Mouse (Mus musculus): ENCODE measurements around the gene Fam19a1. TPM values are rescaled to one million over a fixed set of nuclear protein-coding genes. Genes with fewer than 3 reads are reported as not detected.

The Fam19a1 gene
- polyA plus RNA-seq, 1 experiment from 2014 or later, result 1.1 TPM

GRCm38 (mm10) chr6:96624196-96624595, 511.2 kb downstream of the Fam19a1 start:
- H3K4me1 ChIP-seq (ENCODE audit: control insufficient read depth, insufficient read depth, low read length), result no peaks in the 10 kb centered on the region
- H3K9ac ChIP-seq (ENCODE audit: low read length), result no peak overlapping the region
- H3K27ac ChIP-seq (ENCODE audit: low read depth, low read length), result no peak overlapping the region
- H3K9me3 ChIP-seq (ENCODE audit: control insufficient read depth, low read length), result no peaks in the 10 kb centered on the region
- no peaks in the 10 kb centered on the region for H3K36me3 ChIP-seq (ENCODE audit: control insufficient read depth, insufficient read depth, low read length)
- no peak overlapping the region for H3K4me3 ChIP-seq (ENCODE audit: low read depth, low read length)
- WGBS, result 83% methylated on average over 1 of the region's 1 CpGs
- no peak for DNase-seq (ENCODE audit: low spot score, missing footprints)
- no peak overlapping the region for H3K4me2 ChIP-seq
- ATAC-seq (ENCODE audit: low FRiP score), result no peak
- H3K27me3 ChIP-seq (ENCODE audit: control insufficient read depth, insufficient read depth, low read length), result no peaks in the 10 kb centered on the region

GRCm38 (mm10) chr6:96631518-96631917, 518.6 kb downstream of the Fam19a1 start:
- Histone ChIP-seq H3K27ac (ENCODE audit: low read depth, low read length) (no peak overlapping the region), H3K27me3 (ENCODE audit: control insufficient read depth, insufficient read depth, low read length) (no peaks in the 10 kb centered on the region), H3K4me1 (ENCODE audit: control insufficient read depth, insufficient read depth, low read length) (no peaks in the 10 kb centered on the region; the same call in 1 of the 2 replicates), H3K9me3 (ENCODE audit: control insufficient read depth, low read length) (no peaks in the 10 kb centered on the region), H3K9ac (ENCODE audit: low read length) (no peak overlapping the region), H3K4me2 (no peak overlapping the region), H3K4me3 (ENCODE audit: low read depth, low read length) (no peak overlapping the region), H3K36me3 (ENCODE audit: control insufficient read depth, insufficient read depth, low read length) (no peaks in the 10 kb centered on the region)
- ATAC-seq (ENCODE audit: low FRiP score) (peak; percentile 83), DNase-seq (ENCODE audit: low spot score, missing footprints) (peak; percentile 85)
- 77% methylated on average over 6 of the region's 6 CpGs for WGBS

DNA sequence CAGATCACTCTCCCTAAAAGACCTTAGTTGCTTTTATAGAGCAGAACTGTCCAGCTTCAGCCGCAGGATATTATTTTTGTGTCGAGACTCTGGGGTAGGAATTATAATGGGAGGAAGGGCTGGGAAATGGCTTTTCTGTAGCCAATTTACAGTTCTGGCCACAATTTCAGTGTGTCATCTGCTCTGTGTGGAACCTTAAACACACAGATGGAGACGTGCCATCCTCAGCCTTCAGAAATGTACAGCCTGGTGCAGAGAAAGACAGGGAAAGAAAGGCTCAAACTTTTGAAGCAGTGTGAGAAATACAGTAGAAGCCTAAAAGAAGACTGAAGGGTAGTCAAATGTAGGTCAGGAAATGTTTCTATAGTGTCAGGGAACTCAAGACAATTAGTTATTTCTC, 519.3 kb downstream of the Fam19a1 start:
- Histone ChIP-seq H3K4me1 (ENCODE audit: control insufficient read depth, insufficient read depth, low read length) (no peaks in the 10 kb centered on the region; the same call in 1 of the 2 replicates), H3K4me2 (no peak overlapping the region), H3K9me3 (ENCODE audit: control insufficient read depth, low read length) (no peaks in the 10 kb centered on the region), H3K36me3 (ENCODE audit: control insufficient read depth, insufficient read depth, low read length) (no peaks in the 10 kb centered on the region), H3K4me3 (ENCODE audit: low read depth, low read length) (no peak overlapping the region), H3K27ac (ENCODE audit: low read depth, low read length) (no peak overlapping the region), H3K27me3 (ENCODE audit: control insufficient read depth, insufficient read depth, low read length) (no peaks in the 10 kb centered on the region), H3K9ac (ENCODE audit: low read length) (no peak overlapping the region)
- WGBS, result 93% methylated on average over 3 of the region's 3 CpGs
- DNase-seq (ENCODE audit: low spot score, missing footprints), result no peak
- ATAC-seq (ENCODE audit: low FRiP score), result no peak

DNA sequence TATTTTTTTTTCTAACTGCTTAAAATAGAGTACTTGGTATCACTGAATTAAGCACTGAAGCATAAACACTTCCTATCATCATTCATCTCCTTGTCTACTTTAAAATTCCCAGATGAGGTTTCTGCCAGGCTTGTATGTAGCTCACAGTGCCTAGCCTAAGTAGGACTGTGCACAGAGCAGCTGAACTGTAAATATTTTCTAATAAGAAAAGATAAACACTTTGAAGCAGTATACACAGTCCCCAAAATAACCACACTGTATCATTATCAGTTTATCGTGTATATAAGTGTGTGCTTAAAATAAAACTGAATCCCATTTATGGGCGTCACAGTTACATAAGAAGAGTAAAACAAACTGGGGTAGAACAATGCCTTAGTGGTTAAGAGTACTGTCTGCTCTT, 522.7 kb downstream of the Fam19a1 start:
- no peak overlapping the region for H3K4me2 ChIP-seq
- 84% methylated on average over 2 of the region's 2 CpGs for WGBS
- no peaks in the 10 kb centered on the region for H3K9me3 ChIP-seq (ENCODE audit: control insufficient read depth, low read length)
- no peaks in the 10 kb centered on the region for H3K27me3 ChIP-seq (ENCODE audit: control insufficient read depth, insufficient read depth, low read length)
- no peak for DNase-seq (ENCODE audit: low spot score, missing footprints)
- no peaks in the 10 kb centered on the region; the same call in 1 of the 2 replicates for H3K4me1 ChIP-seq (ENCODE audit: control insufficient read depth, insufficient read depth, low read length)
- no peak overlapping the region for H3K4me3 ChIP-seq (ENCODE audit: low read depth, low read length)
- H3K27ac ChIP-seq (ENCODE audit: low read depth, low read length), result no peak overlapping the region
- ATAC-seq (ENCODE audit: low FRiP score), result no peak
- H3K9ac ChIP-seq (ENCODE audit: low read length), result no peak overlapping the region
- no peaks in the 10 kb centered on the region for H3K36me3 ChIP-seq (ENCODE audit: control insufficient read depth, insufficient read depth, low read length)

- H3K4me3 ChIP-seq (ENCODE audit: low read depth, low read length), result no peak overlapping the region
- no peaks in the 10 kb centered on the region for H3K4me1 ChIP-seq (ENCODE audit: control insufficient read depth, insufficient read depth, low read length)
- no peaks in the 10 kb centered on the region for H3K27me3 ChIP-seq (ENCODE audit: control insufficient read depth, insufficient read depth, low read length)
- 87% methylated on average over 2 of the region's 2 CpGs for WGBS
- no peak for DNase-seq (ENCODE audit: low spot score, missing footprints)
- H3K36me3 ChIP-seq (ENCODE audit: control insufficient read depth, insufficient read depth, low read length), result no peaks in the 10 kb centered on the region
- no peaks in the 10 kb centered on the region for H3K9me3 ChIP-seq (ENCODE audit: control insufficient read depth, low read length)
- H3K9ac ChIP-seq (ENCODE audit: low read length), result no peak overlapping the region
- ATAC-seq (ENCODE audit: low FRiP score), result no peak
- H3K4me2 ChIP-seq, result no peak overlapping the region
- H3K27ac ChIP-seq (ENCODE audit: low read depth, low read length), result no peak overlapping the region
These were observed 535.8 kb downstream of the Fam19a1 start for GRCm38 (mm10) chr6:96648742-96649141.

GRCm38 (mm10) chr6:96649267-96649666, 536.3 kb downstream of the Fam19a1 start:
- DNase-seq (ENCODE audit: low spot score, missing footprints), result no peak
- Histone ChIP-seq H3K4me3 (ENCODE audit: low read depth, low read length) (no peak overlapping the region), H3K4me2 (no peak overlapping the region), H3K36me3 (ENCODE audit: control insufficient read depth, insufficient read depth, low read length) (no peaks in the 10 kb centered on the region), H3K27ac (ENCODE audit: low read depth, low read length) (no peak overlapping the region), H3K4me1 (ENCODE audit: control insufficient read depth, insufficient read depth, low read length) (no peaks in the 10 kb centered on the region), H3K9ac (ENCODE audit: low read length) (no peak overlapping the region), H3K27me3 (ENCODE audit: control insufficient read depth, insufficient read depth, low read length) (no peaks in the 10 kb centered on the region), H3K9me3 (ENCODE audit: control insufficient read depth, low read length) (no peaks in the 10 kb centered on the region)
- WGBS, result 89% methylated on average over 5 of the region's 5 CpGs
- no peak for ATAC-seq (ENCODE audit: low FRiP score)

DNA sequence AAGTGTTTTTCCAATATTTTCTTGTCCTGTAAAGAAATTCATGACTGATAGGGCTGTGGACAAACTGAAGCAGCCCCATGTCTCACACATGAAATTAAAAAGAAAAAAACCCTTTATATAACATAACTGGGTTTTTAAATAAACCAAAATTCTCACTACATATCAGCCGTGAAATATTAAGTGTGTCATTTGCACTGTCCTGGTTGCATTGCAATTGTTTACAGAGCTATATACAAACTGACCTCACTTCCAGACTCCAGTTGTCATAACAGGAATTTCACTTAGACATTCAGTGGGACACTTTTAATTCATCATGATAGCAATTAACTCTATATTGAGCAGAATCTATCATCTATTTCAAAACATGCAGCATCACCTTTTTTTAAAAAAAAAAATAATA, 553.4 kb downstream of the Fam19a1 start:
- 94% methylated on average over 1 of the region's 1 CpGs for WGBS
- Histone ChIP-seq H3K27ac (ENCODE audit: low read depth, low read length) (no peak overlapping the region), H3K36me3 (ENCODE audit: control insufficient read depth, insufficient read depth, low read length) (no peaks in the 10 kb centered on the region), H3K4me3 (ENCODE audit: low read depth, low read length) (no peak overlapping the region), H3K4me2 (no peak overlapping the region), H3K9ac (ENCODE audit: low read length) (no peak overlapping the region), H3K4me1 (ENCODE audit: control insufficient read depth, insufficient read depth, low read length) (no peaks in the 10 kb centered on the region), H3K27me3 (ENCODE audit: control insufficient read depth, insufficient read depth, low read length) (no peaks in the 10 kb centered on the region), H3K9me3 (ENCODE audit: control insufficient read depth, low read length) (no peaks in the 10 kb centered on the region)
- no peak for ATAC-seq (ENCODE audit: low FRiP score)
- no peak for DNase-seq (ENCODE audit: low spot score, missing footprints)

DNA sequence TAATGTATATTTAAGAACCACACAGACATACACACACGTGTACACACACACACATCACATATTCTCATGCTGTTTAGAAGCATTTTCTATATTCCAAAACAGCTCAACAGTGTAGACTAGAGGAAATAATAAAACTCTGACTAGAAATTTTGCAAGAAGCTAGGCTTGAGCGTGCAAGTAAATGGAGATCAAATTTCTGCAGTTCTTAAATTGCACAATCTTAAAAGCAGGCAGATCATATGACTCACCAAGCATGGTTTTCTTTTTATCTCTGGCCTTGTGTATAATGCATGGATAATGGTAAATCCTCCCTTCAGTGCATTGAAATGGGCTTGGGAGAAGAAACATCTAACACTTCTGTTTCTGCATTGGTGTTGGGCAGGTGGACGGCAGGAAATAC, 564.9 kb downstream of the Fam19a1 start:
- Histone ChIP-seq H3K4me2 (no peak overlapping the region), H3K4me3 (ENCODE audit: low read depth, low read length) (no peak overlapping the region), H3K9ac (ENCODE audit: low read length) (no peak overlapping the region), H3K9me3 (ENCODE audit: control insufficient read depth, low read length) (no peaks in the 10 kb centered on the region), H3K27me3 (ENCODE audit: control insufficient read depth, insufficient read depth, low read length) (no peaks in the 10 kb centered on the region), H3K27ac (ENCODE audit: low read depth, low read length) (no peak overlapping the region), H3K4me1 (ENCODE audit: control insufficient read depth, insufficient read depth, low read length) (no peaks in the 10 kb centered on the region), H3K36me3 (ENCODE audit: control insufficient read depth, insufficient read depth, low read length) (no peaks in the 10 kb centered on the region)
- DNase-seq (ENCODE audit: low spot score, missing footprints) (no peak), ATAC-seq (ENCODE audit: low FRiP score) (no peak)
- 83% methylated on average over 3 of the region's 3 CpGs for WGBS
